Mouse (Mus musculus) gastrocnemius, postnatal 10 days (tissue): ENCODE measurements around the gene Tspan5. TPM values are rescaled to one million over a fixed set of nuclear protein-coding genes. Genes with fewer than 3 reads are reported as not detected.

Source experiments
- DNase-seq: peaks from one replicate; pipeline ENCODE4 v3.0.0; 2021; ENCODE audit warnings: mixed read lengths
- long read RNA-seq, 2 experiments: library from polyadenylated mRNA; stranded (forward); transcript quantifications; one replicate each; pipeline ENCODE4 v2.0.0; 2021
- total RNA-seq, 2 experiments: library from RNA; stranded (reverse); gene quantifications; 2 replicates each; pipeline ENCODE4 v1.2.3; 2021

Gene Tspan5
- 10 to 100 TPM; 10.6 to 12.1 TPM for total RNA-seq
- long read RNA-seq, experiment 1, full-length matches to known transcripts, result 29 of 35 reads
- long read RNA-seq, experiment 1, partial matches to known transcripts, result 1 of 35 reads
- long read RNA-seq, experiment 1, other reads (novel, unspliced or antisense), result 5 of 35 reads
- long read RNA-seq, experiment 2, full-length matches to known transcripts, result 7 of 14 reads
- long read RNA-seq, experiment 2, partial matches to known transcripts, result 2 of 14 reads
- long read RNA-seq, experiment 2, other reads (novel, unspliced or antisense), result 5 of 14 reads

DNA sequence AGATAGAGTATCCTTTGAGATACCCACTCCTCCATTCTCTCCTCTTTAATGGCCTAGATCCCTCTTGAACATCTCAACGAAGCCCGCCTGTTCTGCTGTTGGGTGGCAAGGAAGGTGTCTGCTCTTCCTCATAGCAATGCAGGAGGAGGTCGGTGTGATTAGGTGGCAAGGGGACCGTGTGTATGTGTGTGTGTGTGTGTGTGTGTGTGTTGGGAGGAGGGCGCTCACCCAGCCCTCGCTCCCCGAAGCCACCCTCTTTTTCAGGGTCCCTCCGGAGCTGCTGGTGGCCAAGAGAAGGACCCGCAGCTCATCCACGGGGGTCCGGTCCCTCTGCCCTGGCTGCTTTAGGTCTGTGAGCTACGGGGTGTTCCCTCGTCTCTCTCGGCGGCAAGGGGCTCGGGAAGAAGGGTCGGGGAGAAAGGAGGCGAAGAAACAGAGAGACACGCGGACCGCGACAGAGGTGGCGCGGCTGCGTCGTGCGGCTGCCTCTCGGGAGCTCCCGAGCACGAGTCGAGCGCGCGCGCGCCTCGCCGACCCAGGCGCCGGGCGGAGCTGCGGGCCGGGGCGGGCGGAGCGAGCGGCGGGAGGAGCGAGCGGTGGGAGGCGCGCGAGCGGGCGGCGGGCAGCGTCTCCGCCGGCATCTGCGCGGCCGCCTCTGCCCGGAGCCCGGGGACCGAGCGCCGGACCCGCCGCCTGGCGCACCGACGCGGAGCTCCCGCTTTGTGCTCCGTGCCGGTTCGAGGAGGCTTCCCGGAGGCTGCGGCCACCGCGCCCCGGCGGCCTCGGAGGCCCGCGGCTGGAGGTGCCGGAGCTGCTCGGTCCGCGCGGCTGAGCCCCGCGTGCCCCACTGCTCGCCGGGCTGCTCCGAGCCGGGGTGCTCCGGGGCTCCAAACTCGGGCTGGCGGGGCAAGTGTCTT, at the start of gene Tspan5:
Gene Tspan5, plus strand, starts transcription at position 547 of the 917 bp plus-strand sequence.
- DNase-seq, result peak; percentile 82

GRCm38 (mm10) chr3:138692302-138692701, 49.7 kb upstream of the Tspan5 start:
- no peak for DNase-seq

- DNase-seq, result no peak
These were observed 38.6 kb upstream of the Tspan5 start for GRCm38 (mm10) chr3:138703399-138703798.

- DNase-seq, result no peak
These were observed 37.5 kb upstream of the Tspan5 start for GRCm38 (mm10) chr3:138704469-138704868.

DNA sequence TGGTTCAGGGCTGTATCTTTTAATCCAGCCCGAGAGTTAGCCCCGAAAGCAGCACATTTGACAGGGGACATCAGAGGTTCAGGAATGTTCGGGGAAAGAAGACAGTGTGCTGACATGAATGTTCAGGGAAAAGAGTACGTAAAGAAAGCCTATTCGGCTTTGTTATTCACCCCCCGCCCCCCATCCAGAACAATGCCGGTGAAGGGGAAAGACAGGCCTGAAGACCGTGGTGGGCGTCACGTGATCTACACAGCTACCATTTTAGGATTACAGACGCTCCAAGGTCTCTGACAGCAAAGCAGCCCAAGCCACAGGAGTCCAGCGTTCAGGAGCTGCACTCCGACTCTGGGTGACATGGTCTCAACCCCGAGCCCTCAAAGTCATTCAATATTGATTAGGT, 36.1 kb upstream of the Tspan5 start:
- DNase-seq, result no peak

GRCm38 (mm10) chr3:138709183-138709582, 32.8 kb upstream of the Tspan5 start:
- no peak for DNase-seq

DNA sequence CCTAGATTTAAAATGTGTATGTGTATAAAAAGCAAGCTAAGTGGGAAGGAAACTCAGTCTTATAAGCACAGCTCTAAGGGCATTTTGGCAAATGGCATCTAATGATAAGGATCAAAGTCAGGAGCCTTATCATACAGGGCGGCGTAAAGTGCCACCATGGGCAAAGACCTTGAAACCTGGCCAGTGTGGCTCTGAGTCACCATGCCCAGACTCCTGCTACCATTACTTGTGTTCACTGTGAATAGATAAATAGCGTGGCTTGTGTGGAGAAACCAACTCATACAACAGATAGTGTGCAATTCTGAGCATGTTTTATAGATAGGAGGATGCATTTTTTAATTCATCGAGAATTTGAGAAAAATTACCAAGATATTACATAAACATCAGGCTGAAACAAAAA, 30.0 kb upstream of the Tspan5 start:
- no peak for DNase-seq

DNA sequence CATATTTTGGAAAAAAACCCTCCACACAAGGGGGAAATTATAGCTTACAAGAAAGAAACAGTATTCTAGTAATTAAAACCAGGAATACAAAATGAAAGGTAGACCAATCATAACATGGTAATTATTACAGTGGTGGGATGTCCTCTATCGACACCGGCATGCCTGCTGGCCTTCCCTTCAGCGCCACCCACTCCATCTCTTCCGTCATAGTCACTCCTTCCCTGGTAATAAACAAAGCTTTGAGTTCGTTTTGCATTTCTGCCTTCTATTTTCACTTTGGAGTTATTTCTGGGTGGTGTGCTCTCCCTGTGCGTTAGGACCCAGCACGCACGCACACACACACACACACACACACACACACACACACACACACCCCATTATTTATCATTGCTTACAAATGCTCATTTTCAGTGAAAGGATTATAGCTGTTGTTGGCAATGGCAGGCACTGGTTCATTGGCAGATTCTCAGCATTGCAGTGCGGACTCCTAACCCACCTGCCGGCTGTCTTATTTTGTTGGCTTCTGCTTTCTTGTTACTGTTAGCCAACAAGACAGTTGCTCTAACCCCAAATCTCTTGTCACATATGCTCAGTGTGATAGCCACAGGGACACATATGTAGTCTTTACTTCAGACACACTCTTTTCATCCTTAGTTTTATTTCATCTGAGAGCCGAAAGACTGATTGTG, 29.4 kb upstream of the Tspan5 start:
- no peak for DNase-seq

DNA sequence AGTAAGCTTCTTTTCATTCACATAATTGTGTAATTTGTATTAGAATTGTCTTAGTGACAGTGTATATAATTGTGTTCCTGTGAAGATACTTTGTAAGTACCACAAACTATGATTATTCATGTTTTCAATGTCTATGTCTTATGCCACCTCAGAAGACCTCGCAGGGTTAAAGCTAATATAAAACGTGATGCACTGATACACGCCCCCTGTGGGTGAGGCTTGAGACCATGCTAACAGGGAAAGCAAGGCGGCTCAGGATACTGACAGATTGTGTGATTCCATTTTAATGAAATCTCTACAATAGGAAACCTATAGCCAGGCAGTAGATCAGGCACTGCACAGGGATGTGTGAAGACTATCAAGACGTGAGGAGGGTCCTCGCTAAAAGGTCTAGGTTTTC, 28.9 kb upstream of the Tspan5 start:
- no peak for DNase-seq

GRCm38 (mm10) chr3:138714788-138715187, 27.2 kb upstream of the Tspan5 start:
- DNase-seq, result no peak

GRCm38 (mm10) chr3:138715212-138715611, 26.8 kb upstream of the Tspan5 start:
- no peak for DNase-seq

DNA sequence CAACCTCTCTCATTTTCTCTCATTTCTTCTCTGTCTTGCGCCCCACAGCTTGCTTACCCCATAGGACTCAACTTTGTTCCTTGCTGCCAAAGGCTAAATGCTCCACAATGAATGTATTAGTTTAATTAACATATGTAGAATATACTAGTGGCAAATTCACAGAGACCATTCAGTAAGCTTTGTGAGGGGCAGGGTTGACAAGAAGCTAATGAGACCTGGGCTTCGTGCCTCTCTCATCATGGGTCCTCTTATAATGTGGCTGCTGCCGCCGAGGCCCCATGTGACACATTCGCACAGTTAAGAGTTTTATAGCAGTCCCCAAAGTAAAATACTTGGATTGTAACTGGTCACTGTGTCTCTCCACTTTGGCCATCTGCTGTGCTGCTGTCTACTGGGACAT, 25.0 kb upstream of the Tspan5 start:
- DNase-seq, result no peak

GRCm38 (mm10) chr3:138722152-138722551, 19.8 kb upstream of the Tspan5 start:
- no peak for DNase-seq

DNA sequence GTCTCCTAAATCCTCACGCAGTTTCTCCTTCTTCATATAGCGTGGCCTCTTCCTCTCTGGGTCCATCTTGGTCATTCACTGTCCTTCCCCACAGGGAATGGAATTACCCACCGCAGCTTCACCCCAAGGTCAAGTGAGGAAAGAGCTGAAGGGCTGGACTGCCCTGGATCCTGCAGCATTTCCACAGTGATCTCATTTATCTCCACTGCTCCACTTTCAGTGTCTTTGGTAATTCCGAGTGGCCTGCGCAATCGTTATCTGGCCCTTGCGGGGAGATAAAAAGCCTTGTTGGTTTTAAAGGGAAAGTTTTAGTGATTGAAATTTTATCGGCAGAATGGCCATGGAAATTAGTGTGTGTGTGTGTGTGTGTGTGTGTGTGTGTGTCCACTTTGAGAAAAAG, 14.4 kb upstream of the Tspan5 start:
- DNase-seq, result no peak

DNA sequence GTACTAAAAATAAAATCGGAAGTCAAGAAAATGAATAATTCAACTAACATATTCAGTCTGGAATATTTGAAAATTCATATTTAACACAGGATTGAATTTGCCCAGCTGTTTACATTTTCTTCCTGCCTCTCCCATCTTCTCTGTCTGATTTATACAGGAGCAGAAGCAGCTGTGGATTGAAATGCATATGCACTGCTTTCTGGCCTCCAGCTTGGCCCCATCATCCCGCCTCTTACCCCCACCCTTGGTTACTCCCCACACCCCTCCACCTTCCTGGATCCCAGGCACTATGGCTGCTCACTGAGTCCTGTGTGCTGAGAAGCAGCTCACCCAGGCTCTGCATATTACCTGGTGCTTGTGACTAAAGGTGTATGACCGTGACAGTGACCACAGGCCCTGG, 13.2 kb upstream of the Tspan5 start:
- no peak for DNase-seq

DNA sequence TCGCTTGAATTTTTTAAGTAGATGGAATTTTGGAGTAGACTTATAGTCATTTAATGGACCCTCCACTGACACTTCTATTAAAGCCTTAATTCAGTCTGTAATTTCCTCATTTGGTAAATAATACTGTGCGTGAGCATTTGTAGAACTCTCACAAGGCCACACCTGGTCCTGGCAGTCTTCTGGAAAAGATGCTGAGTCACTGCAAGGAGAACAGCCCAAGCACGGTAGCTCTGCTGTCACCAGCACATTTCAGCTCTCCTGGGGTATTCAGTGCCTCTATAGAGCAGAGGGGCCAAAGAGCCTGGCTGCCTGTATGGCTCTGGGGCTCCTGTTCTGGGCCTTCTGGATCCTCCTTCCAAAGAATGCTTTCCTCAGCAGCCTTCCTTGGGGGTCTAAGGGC, 11.2 kb upstream of the Tspan5 start:
- no peak for DNase-seq

DNA sequence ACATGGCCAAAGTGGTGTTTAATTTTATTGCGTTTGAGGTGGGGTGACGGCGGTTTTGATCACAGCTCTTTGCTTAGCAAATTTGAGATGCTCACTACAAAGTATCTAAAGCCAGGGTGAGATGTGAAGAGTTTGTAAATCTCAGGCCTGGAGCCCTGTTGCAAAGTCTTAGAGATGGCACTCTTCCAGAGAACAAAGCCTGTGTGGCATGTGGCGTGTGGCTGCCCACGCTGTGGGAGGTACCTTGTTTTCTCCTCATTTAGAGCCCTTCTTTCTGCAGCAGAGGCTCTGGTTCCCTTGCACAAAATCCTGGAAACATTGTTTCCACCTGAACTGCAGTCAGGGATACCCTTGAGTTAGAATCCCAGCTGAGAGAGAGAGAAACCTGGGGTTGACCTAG, 6.2 kb upstream of the Tspan5 start:
- DNase-seq, result no peak

- no peak for DNase-seq
These were observed 2.8 kb upstream of the Tspan5 start for GRCm38 (mm10) chr3:138739150-138739700.

GRCm38 (mm10) chr3:138740291-138740690, 1.7 kb upstream of the Tspan5 start:
- DNase-seq, result no peak

- no peak for DNase-seq
These were observed 1.0 kb upstream of the Tspan5 start for GRCm38 (mm10) chr3:138740843-138741540.

DNA sequence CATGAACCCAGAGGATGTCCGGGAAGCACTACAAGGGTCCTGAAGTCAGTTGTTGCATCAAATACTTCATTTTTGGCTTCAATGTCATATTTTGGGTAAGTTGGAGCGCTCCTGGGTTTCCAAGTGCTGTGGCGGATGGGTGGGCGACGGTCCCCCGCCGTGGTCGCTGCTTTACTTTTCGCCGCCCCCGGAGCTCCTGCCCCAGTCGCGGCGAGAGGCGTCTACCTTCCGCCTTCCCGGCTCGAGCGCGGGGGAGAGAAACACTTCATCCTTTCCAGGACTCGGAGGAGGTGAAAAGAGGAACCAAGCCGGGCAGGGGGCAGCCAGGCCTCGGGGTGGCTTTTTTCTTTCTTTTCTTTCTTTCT, 553 bp downstream of the Tspan5 start:
- peak; percentile 38 for DNase-seq

- DNase-seq, result peak; percentile 48
These were observed 1.2 kb downstream of the Tspan5 start for GRCm38 (mm10) chr3:138743061-138743671.
